Mouse (Mus musculus): ENCODE data around the gene Pdhb.
"Not testable (repeated sequence)": the region's sequence is repeated elsewhere in the genome, so short reads cannot be mapped to it uniquely, and the experiment has no call there.

The Pdhb gene

DNA sequence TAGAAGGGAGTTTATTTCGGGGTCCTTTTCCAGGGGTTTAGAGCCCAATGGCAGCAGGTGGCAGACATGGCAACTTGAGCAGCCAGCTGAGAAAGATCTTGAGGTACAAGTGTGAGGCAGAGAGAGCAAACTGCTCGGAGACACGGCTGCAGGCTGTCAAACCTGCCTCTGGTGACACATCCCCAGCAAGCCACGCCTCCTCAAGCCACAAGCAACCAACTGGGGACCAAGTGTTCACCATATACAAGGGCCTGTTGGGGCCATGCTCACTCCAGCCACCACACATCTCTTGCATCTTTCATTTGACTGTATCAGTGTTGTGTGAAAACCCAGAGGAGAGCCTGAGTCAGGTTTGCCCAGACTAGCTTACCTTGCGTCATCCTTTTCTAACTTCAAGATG lies 44.9 kb downstream of the Pdhb start:
- DNase-seq = no peak

DNA sequence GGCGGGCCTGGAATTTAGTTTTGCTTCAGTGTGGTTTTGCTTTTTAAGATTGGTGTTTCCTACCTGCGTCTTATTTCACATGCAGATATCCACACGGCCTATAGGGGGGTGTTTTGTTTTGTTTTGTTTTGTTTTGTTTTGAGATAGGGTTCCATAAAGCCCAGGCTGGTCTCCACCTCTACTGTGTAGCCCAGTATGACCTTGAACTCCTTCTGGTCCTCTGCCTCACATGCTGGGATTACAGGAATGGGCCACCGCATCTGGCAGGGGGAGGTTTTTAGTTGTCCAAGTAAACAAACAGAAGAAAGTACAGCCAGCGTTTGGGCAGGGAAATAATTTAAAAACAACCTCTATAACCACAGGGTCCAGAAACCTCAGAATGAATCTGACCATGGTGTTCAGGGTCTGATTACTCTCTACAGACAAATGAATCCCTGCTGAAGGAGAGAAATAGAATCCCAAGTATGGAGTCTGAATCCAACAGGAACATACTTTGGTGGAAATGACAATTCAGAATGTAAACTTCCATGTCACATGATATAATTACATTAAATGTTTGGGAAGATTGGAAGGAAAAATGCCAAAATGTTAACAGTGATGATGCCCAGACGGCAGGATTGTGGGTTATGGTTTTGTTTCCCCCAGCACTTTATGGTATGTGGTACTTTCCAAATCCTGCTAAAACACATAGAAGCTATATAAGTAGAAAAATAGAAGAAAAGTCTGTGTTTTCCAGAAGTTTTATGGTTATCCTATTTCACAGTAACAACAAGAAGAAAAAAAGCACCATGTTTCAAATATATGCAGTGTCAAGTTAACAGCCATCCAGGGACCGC lies 48.6 kb downstream of the Pdhb start:
- no peak for DNase-seq

- DNase-seq = not testable (repeated sequence)
These were observed 49.2 kb downstream of the Pdhb start for GRCm38 (mm10) chr14:8123611-8124010.

- DNase-seq = no peak
These were observed 49.7 kb downstream of the Pdhb start for GRCm38 (mm10) chr14:8123141-8123540.

DNA sequence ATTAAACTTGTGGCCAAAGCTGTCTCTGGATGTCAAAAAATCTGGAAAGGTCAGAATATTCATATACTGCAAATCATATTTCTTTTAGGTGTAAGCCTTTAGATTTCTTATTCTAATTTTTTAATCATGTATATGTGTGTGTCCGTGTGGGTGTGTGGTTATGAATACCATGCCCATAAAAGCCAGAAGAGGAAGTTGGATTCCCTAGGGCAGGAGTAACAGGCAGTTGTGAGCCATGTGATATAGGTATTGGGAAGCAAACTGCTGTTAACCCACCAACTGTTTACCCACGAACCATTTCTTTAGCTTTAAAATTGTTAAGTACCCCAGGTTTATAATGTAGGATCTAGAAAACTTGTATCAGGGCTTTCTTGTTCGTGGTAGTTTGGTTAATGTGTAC lies 52.9 kb downstream of the Pdhb start:
- no peak for DNase-seq

- no peak for DNase-seq
These were observed 53.4 kb downstream of the Pdhb start for GRCm38 (mm10) chr14:8119454-8119853.

DNA sequence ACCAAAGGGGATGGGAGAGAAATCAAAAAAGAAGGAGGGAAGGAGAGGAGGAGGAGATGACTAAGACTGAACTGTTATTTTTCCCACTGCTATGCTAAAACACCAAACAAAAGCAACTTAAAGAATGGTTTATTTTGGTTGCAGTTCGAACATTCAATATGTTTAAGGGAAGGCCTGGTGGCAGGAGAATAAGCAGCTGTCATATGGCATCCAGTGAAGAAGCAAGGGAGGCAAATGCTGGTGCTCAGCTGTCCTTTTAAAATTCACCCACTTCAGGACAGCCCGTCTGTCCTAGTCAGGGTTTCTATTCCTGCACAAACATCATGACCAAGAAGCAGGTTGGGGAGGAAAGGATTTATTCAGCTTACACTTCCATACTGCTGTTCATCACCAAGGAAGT lies 55.5 kb downstream of the Pdhb start:
- no peak for DNase-seq

Data from kidney, adult 8-10 months (tissue).